Mouse (Mus musculus): ENCODE measurements around the gene Mmgt2. TPM values are rescaled to one million over a fixed set of nuclear protein-coding genes. Genes with fewer than 3 reads are reported as not detected.

Gene Mmgt2
- polyA plus RNA-seq, 1 experiment from 2014 or later = 43.5 TPM

- peaks cover 6% of the 10 kb centered on the region for H3K4me1 ChIP-seq (replicated peaks; ENCODE audit: control insufficient read depth, insufficient read depth, low read length)
- H3K4me2 ChIP-seq (replicated peaks; ENCODE audit: low read depth, low read length) = no peak overlapping the region
- DNase-seq (ENCODE audit: low spot score) (peak; percentile 25), ATAC-seq (ENCODE audit: low FRiP score) (no peak)
- no peak overlapping the region for H3K4me3 ChIP-seq (ENCODE audit: low read depth, low read length)
- H3K36me3 ChIP-seq (ENCODE audit: control insufficient read depth, insufficient read depth, low read length) = peaks cover 18% of the 10 kb centered on the region
- peak overlapping the region; percentile 8; the same call in 1 of the 2 replicates for H3K27ac ChIP-seq (ENCODE audit: low read depth, low read length)
- H3K9me3 ChIP-seq (ENCODE audit: control insufficient read depth, low read length) = no peaks in the 10 kb centered on the region
- 64% methylated on average over 10 of the region's 10 CpGs for WGBS
- H3K27me3 ChIP-seq (ENCODE audit: control insufficient read depth, insufficient read depth, low read length) = no peaks in the 10 kb centered on the region
- H3K9ac ChIP-seq (ENCODE audit: low read depth, low read length) = no peak overlapping the region
Measured at GRCm38 (mm10) chr11:62606299-62607169, 41.9 kb upstream of the Mmgt2 start.

GRCm38 (mm10) chr11:62607170-62607951 lies 41.1 kb upstream of the Mmgt2 start:
- Histone ChIP-seq H3K4me1 (replicated peaks; ENCODE audit: control insufficient read depth, insufficient read depth, low read length) (peaks cover 8% of the 10 kb centered on the region), H3K27me3 (ENCODE audit: control insufficient read depth, insufficient read depth, low read length) (no peaks in the 10 kb centered on the region), H3K9ac (ENCODE audit: low read depth, low read length) (no peak overlapping the region), H3K4me3 (ENCODE audit: low read depth, low read length) (no peak overlapping the region), H3K9me3 (ENCODE audit: control insufficient read depth, low read length) (no peaks in the 10 kb centered on the region), H3K27ac (ENCODE audit: low read depth, low read length) (0 out of 2 replicates have a peak overlapping the region, but pooled peaks have one; percentile 36), H3K4me2 (replicated peaks; ENCODE audit: low read depth, low read length) (no peak overlapping the region), H3K36me3 (ENCODE audit: control insufficient read depth, insufficient read depth, low read length) (peaks cover 18% of the 10 kb centered on the region)
- DNase-seq (ENCODE audit: low spot score) (no peak), ATAC-seq (ENCODE audit: low FRiP score) (no peak)
- 68% methylated on average over 10 of the region's 10 CpGs for WGBS

- Histone ChIP-seq H3K4me1 (replicated peaks; ENCODE audit: control insufficient read depth, insufficient read depth, low read length) (peaks cover 13% of the 10 kb centered on the region), H3K27ac (ENCODE audit: low read depth, low read length) (no peak overlapping the region), H3K27me3 (ENCODE audit: control insufficient read depth, insufficient read depth, low read length) (no peaks in the 10 kb centered on the region), H3K4me3 (ENCODE audit: low read depth, low read length) (no peak overlapping the region), H3K9me3 (ENCODE audit: control insufficient read depth, low read length) (no peaks in the 10 kb centered on the region), H3K4me2 (replicated peaks; ENCODE audit: low read depth, low read length) (no peak overlapping the region), H3K9ac (ENCODE audit: low read depth, low read length) (no peak overlapping the region), H3K36me3 (ENCODE audit: control insufficient read depth, insufficient read depth, low read length) (peaks cover 18% of the 10 kb centered on the region)
- ATAC-seq (ENCODE audit: low FRiP score) = no peak
- no peak for DNase-seq (ENCODE audit: low spot score)
- WGBS = 100% methylated on average over 1 of the region's 1 CpGs
Measured at GRCm38 (mm10) chr11:62607952-62608201, 40.6 kb upstream of the Mmgt2 start.

- no peak for ATAC-seq (ENCODE audit: low FRiP score)
- Histone ChIP-seq H3K4me3 (ENCODE audit: low read depth, low read length) (no peak overlapping the region), H3K36me3 (ENCODE audit: control insufficient read depth, insufficient read depth, low read length) (peaks cover 16% of the 10 kb centered on the region), H3K4me2 (replicated peaks; ENCODE audit: low read depth, low read length) (no peak overlapping the region), H3K9me3 (ENCODE audit: control insufficient read depth, low read length) (no peaks in the 10 kb centered on the region), H3K27ac (ENCODE audit: low read depth, low read length) (no peak overlapping the region), H3K9ac (ENCODE audit: low read depth, low read length) (no peak overlapping the region), H3K4me1 (replicated peaks; ENCODE audit: control insufficient read depth, insufficient read depth, low read length) (peaks cover 13% of the 10 kb centered on the region), H3K27me3 (ENCODE audit: control insufficient read depth, insufficient read depth, low read length) (no peaks in the 10 kb centered on the region)
- WGBS = 80% methylated on average over 10 of the region's 10 CpGs
- no peak for DNase-seq (ENCODE audit: low spot score)
Measured at GRCm38 (mm10) chr11:62608826-62609675, 39.4 kb upstream of the Mmgt2 start.

GRCm38 (mm10) chr11:62610304-62610703 lies 38.2 kb upstream of the Mmgt2 start:
- no peak for ATAC-seq (ENCODE audit: low FRiP score)
- peaks cover 7% of the 10 kb centered on the region; the same call in 1 of the 2 replicates for H3K36me3 ChIP-seq (ENCODE audit: control insufficient read depth, insufficient read depth, low read length)
- H3K4me3 ChIP-seq (ENCODE audit: low read depth, low read length) = no peak overlapping the region
- H3K27me3 ChIP-seq (ENCODE audit: control insufficient read depth, insufficient read depth, low read length) = no peaks in the 10 kb centered on the region
- 89% methylated on average over 6 of the region's 6 CpGs for WGBS
- H3K4me2 ChIP-seq (replicated peaks; ENCODE audit: low read depth, low read length) = no peak overlapping the region
- no peak overlapping the region for H3K27ac ChIP-seq (ENCODE audit: low read depth, low read length)
- H3K9ac ChIP-seq (ENCODE audit: low read depth, low read length) = no peak overlapping the region
- H3K9me3 ChIP-seq (ENCODE audit: control insufficient read depth, low read length) = no peaks in the 10 kb centered on the region
- DNase-seq (ENCODE audit: low spot score) = no peak
- H3K4me1 ChIP-seq (replicated peaks; ENCODE audit: control insufficient read depth, insufficient read depth, low read length) = peaks cover 11% of the 10 kb centered on the region

- Histone ChIP-seq H3K4me2 (replicated peaks; ENCODE audit: low read depth, low read length) (peak overlapping the region; percentile 22; the same call in 1 of the 2 replicates), H3K27me3 (ENCODE audit: control insufficient read depth, insufficient read depth, low read length) (no peaks in the 10 kb centered on the region), H3K27ac (ENCODE audit: low read depth, low read length) (peak overlapping the region; percentile 68), H3K9me3 (ENCODE audit: control insufficient read depth, low read length) (no peaks in the 10 kb centered on the region), H3K36me3 (ENCODE audit: control insufficient read depth, insufficient read depth, low read length) (0 out of 2 replicates have a peak, but pooled peaks cover 2% of the 10 kb centered on the region), H3K4me3 (ENCODE audit: low read depth, low read length) (no peak overlapping the region), H3K4me1 (replicated peaks; ENCODE audit: control insufficient read depth, insufficient read depth, low read length) (peaks cover 10% of the 10 kb centered on the region), H3K9ac (ENCODE audit: low read depth, low read length) (peak overlapping the region; percentile 53)
- DNase-seq (ENCODE audit: low spot score) (peak; percentile 43), ATAC-seq (ENCODE audit: low FRiP score) (0 out of 2 replicates have a peak, but pooled peaks have one; percentile 8)
- WGBS = 52% methylated on average over 10 of the region's 10 CpGs
Measured at GRCm38 (mm10) chr11:62612604-62613003, 35.9 kb upstream of the Mmgt2 start.

GRCm38 (mm10) chr11:62613657-62614365 lies 34.7 kb upstream of the Mmgt2 start:
- Histone ChIP-seq H3K27me3 (ENCODE audit: control insufficient read depth, insufficient read depth, low read length) (no peaks in the 10 kb centered on the region), H3K4me3 (ENCODE audit: low read depth, low read length) (no peak overlapping the region), H3K4me1 (replicated peaks; ENCODE audit: control insufficient read depth, insufficient read depth, low read length) (peaks cover 10% of the 10 kb centered on the region), H3K27ac (ENCODE audit: low read depth, low read length) (peak overlapping the region; percentile 87), H3K36me3 (ENCODE audit: control insufficient read depth, insufficient read depth, low read length) (0 out of 2 replicates have a peak, but pooled peaks cover under 1% of the 10 kb centered on the region), H3K4me2 (replicated peaks; ENCODE audit: low read depth, low read length) (peak overlapping the region; percentile 29), H3K9me3 (ENCODE audit: control insufficient read depth, low read length) (no peaks in the 10 kb centered on the region), H3K9ac (ENCODE audit: low read depth, low read length) (peak overlapping the region; percentile 53; the same call in 1 of the 2 replicates)
- ATAC-seq (ENCODE audit: low FRiP score) = peak; percentile 90
- peak; percentile 99 for DNase-seq (ENCODE audit: low spot score)
- WGBS = 8% methylated on average over 19 of the region's 19 CpGs
